Mouse (Mus musculus) brown adipose tissue, adult 24 weeks (tissue): ENCODE data around the gene Twist2. TPM values are rescaled to one million over a fixed set of nuclear protein-coding genes. Genes with fewer than 3 reads are reported as not detected.

Experiments
- H3K27ac ChIP-seq: fragments of 200-500 bp; replicated peaks from 2 replicates; pipeline ENCODE4 v1.5.1; 2012; ENCODE audit warnings: low read depth, mild to moderate bottlenecking, low read length
- H3K4me1 ChIP-seq: fragments of 200-500 bp; 2 replicates; pipeline ENCODE4 v1.6.1; 2012; ENCODE audit warnings: low read length, mixed read lengths; ENCODE audit not compliant: control insufficient read depth, insufficient read depth, insufficient read length
- H3K4me3 ChIP-seq: fragments of 200-500 bp; 2 replicates; pipeline ENCODE4 v1.5.1; 2012; ENCODE audit warnings: low read depth, mild to moderate bottlenecking, low read length, moderate library complexity; ENCODE audit not compliant: insufficient read depth
- polyA plus RNA-seq: library from polyadenylated mRNA; stranded (reverse); fragments of >200 nt; gene quantifications from 2 replicates; pipeline ENCODE4 v1.2.4, GENCODE M21; 2012; ENCODE audit not compliant: missing spikeins, insufficient read depth, insufficient read length

The Twist2 gene
- polyA plus RNA-seq: 3.7 and 5.0 TPM in 2 replicates

- Histone ChIP-seq H3K27ac (no peak within 1 kb of the TSS), H3K4me1 (no peaks in the 10 kb centered on the region), H3K4me3 (peak within 1 kb of the TSS; percentile 78)
These were observed at the start of gene Twist2 for GRCm38 (mm10) chr1:91800967-91801843. TSS of gene Twist2 (plus strand) at chr1:91801461.

DNA sequence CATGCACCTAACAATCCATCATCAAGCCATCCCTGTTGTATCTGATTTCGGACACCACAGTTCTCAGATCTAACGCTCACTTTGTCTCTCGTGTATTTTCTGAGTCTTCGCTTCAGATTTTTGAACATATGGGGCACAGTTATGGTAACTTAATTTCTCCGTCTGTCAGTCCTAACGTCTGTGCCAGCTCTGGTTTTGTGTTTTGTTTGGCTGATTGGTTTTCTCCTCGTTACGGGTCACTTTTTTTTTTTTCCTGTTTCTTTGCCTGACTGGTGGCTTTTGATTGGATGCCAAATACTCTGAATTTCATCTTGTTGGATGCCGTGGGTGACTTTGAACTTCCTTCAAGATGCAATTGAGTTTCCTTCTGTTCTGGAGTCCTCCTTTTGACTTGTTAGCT lies 48.3 kb upstream of the Twist2 start:
- Histone ChIP-seq H3K4me3 (no peak overlapping the region), H3K27ac (no peak overlapping the region), H3K4me1 (no peaks in the 10 kb centered on the region)

- no peak overlapping the region for H3K27ac ChIP-seq
- H3K4me3 ChIP-seq: no peak overlapping the region
- H3K4me1 ChIP-seq: no peaks in the 10 kb centered on the region
These were observed 46.2 kb upstream of the Twist2 start for GRCm38 (mm10) chr1:91755102-91755501.

- Histone ChIP-seq H3K4me1 (no peaks in the 10 kb centered on the region), H3K27ac (no peak overlapping the region), H3K4me3 (peak overlapping the region; percentile 35; the same call in 1 of the 2 replicates)
These were observed 44.0 kb upstream of the Twist2 start for GRCm38 (mm10) chr1:91757292-91757691.

DNA sequence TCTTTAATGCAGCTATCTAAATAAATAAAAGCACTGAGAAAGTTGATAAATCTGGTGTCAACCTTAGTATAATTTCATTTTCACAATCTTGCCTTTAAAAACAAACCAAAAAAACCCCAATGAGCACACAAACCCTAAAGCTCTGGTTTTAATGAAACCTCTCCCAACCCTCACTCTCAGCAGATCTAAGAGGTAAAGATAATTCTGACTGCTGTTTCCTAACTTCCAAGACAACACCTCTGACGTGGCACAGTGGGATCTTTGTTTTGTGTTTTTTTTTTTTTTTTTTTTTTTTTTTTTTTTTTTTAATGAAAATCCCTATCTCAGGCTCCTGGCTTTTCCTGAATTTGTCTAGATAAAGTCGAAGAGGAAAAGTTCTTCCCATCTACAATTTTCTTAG lies 43.1 kb upstream of the Twist2 start:
- Histone ChIP-seq H3K27ac (no peak overlapping the region), H3K4me3 (no peak overlapping the region), H3K4me1 (no peaks in the 10 kb centered on the region; the same call in 1 of the 2 replicates)

DNA sequence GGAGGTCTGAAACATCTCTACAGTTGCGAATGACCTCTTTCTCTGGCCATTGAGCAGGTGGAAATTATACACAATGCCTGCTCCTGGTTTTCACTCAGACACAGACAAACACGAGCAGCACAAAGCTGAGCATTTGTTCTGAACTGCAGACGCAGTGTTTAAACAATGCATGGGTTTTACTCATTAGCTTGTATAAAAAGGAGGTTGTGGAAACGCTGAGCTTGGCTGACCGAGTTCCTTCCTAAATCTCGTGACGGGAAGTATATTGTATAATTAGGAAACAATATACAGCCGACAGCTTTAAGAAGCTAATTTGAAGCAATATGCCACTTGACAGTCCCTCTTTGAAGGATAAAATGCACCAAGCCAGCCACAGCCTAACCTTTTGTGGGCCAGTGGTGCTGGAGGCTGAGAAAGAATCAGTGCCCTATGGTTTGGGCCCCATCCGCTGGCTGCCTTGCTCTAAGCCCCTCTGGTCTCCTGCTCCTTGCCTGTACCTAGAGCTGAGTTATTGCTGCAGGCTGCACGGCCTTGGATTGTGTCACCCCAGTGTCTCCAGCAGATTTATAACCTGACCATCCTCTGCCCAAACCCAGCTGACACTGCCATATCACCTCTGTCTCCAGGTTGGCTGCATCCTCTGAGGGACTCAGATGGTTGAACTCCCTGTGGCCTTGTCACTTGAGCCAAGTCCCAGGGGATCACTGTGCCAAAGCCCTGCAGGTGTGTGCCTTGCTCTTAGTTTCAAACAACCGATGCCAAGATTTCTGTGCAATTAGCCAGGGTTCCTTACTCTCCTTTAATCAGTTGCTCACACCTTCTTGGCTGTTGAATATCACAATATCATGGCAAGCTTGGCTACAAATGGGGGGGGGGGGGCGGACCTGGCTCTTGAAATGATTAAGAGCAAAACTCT lies 42.4 kb upstream of the Twist2 start:
- H3K4me1 ChIP-seq: no peaks in the 10 kb centered on the region; the same call in 1 of the 2 replicates

GRCm38 (mm10) chr1:91760140-91760986 lies 40.9 kb upstream of the Twist2 start:
- H3K4me3 ChIP-seq: no peak overlapping the region
- H3K4me1 ChIP-seq: no peaks in the 10 kb centered on the region; the same call in 1 of the 2 replicates
- H3K27ac ChIP-seq: no peak overlapping the region

More for the DNA sequence above, 42.4 kb upstream of the Twist2 start:
- H3K4me3 ChIP-seq: no peak overlapping the region
- no peak overlapping the region for H3K27ac ChIP-seq

DNA sequence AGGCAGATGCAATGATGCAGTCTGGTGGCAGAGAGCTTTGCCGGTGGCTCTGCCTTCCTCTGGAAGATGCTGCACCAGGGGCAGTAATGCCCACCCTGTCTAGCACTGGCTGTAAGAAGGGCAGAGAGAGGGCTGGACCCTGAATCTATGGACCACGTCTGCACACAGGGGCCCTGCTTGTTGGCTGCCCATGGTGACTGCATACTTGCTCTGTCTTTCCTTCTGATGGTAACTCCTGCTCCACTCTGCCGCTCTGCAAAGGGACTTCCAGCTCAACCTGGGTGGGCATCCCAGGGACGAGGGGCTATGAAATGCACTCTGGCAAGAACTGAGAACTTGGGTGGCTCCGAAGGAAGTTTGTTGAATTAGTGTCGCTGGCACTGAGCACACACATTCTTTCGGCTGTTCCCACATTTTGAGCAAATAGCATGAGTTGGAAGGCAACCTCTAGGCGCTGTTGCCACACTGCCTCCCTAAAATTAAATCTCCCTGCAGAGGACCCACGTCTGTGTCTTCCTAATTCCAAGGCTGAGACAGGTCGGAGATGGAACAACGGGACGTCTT lies 38.7 kb upstream of the Twist2 start:
- Histone ChIP-seq H3K4me3 (no peak overlapping the region), H3K27ac (no peak overlapping the region), H3K4me1 (no peaks in the 10 kb centered on the region; the same call in 1 of the 2 replicates)

DNA sequence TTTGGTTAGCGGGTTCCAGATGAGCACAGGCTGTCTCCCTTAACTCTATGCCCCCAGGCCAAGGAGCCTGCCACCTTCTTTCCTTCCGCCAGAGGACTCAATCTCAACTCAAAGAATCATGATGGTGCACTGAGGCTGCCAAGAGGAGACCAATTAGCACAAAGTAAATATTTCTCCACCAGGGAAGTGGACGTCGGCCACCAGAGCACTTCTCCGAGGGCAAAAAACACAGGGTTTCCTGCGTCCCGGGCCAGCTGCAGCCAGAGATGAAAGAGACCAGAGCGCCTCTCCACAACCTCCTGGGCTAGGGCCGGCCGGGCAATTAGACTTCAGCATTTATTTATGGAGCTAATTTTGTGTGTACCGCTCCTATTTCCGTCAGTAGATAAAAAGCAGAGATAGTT lies 31.0 kb upstream of the Twist2 start:
- Histone ChIP-seq H3K4me1 (no peaks in the 10 kb centered on the region), H3K4me3 (no peak overlapping the region), H3K27ac (no peak overlapping the region)

GRCm38 (mm10) chr1:91770676-91771075 lies 30.6 kb upstream of the Twist2 start:
- Histone ChIP-seq H3K27ac (no peak overlapping the region), H3K4me3 (no peak overlapping the region), H3K4me1 (no peaks in the 10 kb centered on the region)

DNA sequence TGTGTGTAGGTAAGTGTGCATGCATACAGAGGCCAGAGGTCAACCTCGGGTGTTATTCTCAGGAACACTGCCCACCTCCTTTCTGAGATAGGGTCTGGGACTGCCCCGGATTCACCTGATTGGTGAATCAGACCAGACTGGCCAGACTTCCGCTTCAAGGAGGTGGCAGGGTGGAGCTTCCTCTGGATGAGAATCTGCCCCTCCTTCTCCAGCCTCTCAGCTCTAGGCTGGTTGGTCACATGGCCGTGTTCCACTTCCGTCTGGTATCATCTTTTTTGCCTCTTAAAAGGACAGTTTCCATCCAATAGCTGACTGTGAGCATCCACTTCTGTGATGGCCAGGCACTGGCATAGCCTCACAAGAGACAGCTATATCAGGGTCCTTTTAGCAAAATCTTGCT lies 24.3 kb upstream of the Twist2 start:
- no peak overlapping the region for H3K4me3 ChIP-seq
- no peak overlapping the region for H3K27ac ChIP-seq

DNA sequence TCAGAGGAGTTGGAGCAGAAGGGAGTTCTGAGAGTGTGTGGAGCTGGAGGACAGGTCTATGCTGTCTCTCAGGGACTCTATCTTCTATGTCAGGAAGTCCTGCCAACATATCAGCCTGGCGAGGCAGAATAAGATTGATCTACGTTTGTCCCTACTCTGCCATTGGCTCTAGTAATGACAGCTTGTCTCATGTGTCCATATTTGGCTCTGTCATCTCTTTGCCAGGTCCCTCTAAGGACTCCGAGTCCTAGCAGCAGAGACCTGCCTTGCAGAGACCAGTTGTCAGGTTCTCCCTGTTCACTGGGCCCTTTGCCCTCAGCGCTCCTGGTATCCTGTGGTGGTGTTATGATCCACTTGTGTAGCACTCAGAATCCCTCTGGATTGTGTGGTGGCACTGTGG lies 21.4 kb upstream of the Twist2 start:
- Histone ChIP-seq H3K4me3 (no peak overlapping the region), H3K4me1 (no peaks in the 10 kb centered on the region), H3K27ac (no peak overlapping the region)

More for the DNA sequence above, 24.3 kb upstream of the Twist2 start:
- no peaks in the 10 kb centered on the region for H3K4me1 ChIP-seq

DNA sequence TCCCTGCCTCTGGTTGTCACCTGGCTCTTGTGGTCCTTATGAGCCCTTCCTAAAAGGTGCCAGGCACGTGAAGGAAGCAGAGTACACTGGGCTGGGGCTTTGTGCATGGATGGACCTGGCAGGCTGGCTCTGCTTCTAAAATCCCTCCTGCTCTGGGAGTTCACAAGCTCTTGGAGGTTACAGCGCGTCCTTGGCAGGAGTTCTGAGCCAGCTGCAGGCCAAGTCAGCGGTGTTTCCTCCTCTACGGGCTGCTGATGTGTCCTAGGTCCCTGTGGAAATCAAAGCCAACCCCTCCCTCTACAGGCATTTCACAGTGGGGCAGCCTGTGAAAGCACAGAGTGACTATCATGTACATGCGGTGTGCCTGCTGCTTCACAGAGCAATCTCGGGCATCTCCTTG lies 20.1 kb upstream of the Twist2 start:
- no peak overlapping the region for H3K27ac ChIP-seq
- no peak overlapping the region for H3K4me3 ChIP-seq

GRCm38 (mm10) chr1:91784162-91784561 lies 17.1 kb upstream of the Twist2 start:
- no peak overlapping the region for H3K27ac ChIP-seq
- no peak overlapping the region for H3K4me3 ChIP-seq
- H3K4me1 ChIP-seq: no peaks in the 10 kb centered on the region

More for the DNA sequence above, 20.1 kb upstream of the Twist2 start:
- no peaks in the 10 kb centered on the region for H3K4me1 ChIP-seq
